Mouse (Mus musculus) cortical plate, adult 2 months (tissue): Measurements from ENCODE around the gene Map3k5. TPM values are rescaled to one million over a fixed set of nuclear protein-coding genes. Genes with fewer than 3 reads are reported as not detected.

Experiments used
- H3K27ac ChIP-seq: fragments of 200-500 bp; 2 replicates; pipeline ENCODE4 v1.5.1; 2012; ENCODE audit warnings: low read length, control low read depth, inconsistent platforms; ENCODE audit not compliant: insufficient read depth
- H3K4me1 ChIP-seq: fragments of 200-500 bp; 2 replicates; pipeline ENCODE4 v1.6.1; 2011; ENCODE audit warnings: low read length; ENCODE audit not compliant: control insufficient read depth, insufficient read depth
- H3K4me3 ChIP-seq: fragments of 200-500 bp; 2 replicates; pipeline ENCODE4 v1.5.1; 2011; ENCODE audit warnings: mild to moderate bottlenecking, low read length, control low read depth; ENCODE audit not compliant: insufficient read depth
- CTCF ChIP-seq: fragments of 200-500 bp; IDR thresholded peaks from 2 replicates; pipeline ENCODE4 v1.5.1; 2011; ENCODE audit warnings: mild to moderate bottlenecking, control low read depth, low read length; ENCODE audit not compliant: insufficient read depth; ENCODE audit errors: extremely low read depth
- POLR2A ChIP-seq: fragments of 200-500 bp; IDR thresholded peaks from 2 replicates; pipeline ENCODE4 v1.6.1; 2011; ENCODE audit warnings: mild to moderate bottlenecking, low read length, control low read depth; ENCODE audit not compliant: insufficient read depth; ENCODE audit errors: extremely low read depth
- polyA plus RNA-seq: library from polyadenylated mRNA; depleted of rRNA; stranded (reverse); fragments of >200 nt; gene quantifications from 2 replicates; pipeline ENCODE4 v1.2.3, GENCODE M21; 2012

Map3k5 gene
- polyA plus RNA-seq, 1 experiment = 17.2 TPM

DNA sequence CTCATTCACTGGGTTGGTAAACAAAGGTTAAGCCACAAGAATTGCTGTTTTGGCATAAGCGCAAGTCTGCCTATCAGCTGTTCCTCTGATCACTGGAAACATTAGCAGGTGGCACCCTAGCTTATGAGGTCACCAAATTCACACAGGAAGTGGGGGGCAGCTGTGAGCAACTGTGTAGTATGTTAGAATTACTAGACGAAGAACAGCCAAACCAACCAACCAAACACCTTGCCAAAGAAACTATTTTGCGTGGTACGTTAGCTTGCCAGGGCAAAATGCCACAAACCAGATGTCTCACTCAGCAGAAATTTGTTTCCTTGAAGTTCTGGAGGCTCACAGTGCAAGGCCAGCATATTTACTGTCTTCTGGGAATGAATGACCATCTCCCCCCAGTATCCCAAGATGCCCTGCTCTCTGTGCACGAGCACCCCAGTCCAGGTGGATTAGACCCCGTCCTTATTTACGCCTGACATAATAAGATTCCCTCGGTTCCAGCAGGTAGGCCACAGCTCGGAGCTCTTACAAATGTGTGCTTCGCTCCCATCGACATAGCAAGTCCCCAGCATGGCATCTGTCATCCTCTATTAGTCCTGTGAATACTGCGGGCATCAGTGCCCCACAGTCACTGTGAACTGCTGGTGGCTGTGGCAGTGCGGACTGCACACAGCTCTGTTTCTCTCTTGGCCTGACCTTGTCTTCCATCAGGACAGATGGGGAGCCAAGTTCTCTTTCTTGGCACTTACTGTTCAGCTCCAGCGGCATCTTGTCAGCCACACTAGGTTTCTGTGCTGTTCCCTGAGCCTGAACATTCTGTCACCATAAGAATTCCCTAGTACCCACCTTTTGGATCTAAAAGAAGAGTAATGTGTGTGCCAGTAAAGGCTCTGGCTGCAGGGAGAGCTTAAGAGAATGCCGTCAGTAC lies 185.5 kb downstream of the Map3k5 start:
- Histone ChIP-seq H3K27ac (no peak overlapping the region), H3K4me1 (0 out of 2 replicates have a peak, but pooled peaks cover 3% of the 10 kb centered on the region), H3K4me3 (no peak overlapping the region)
- TF ChIP-seq CTCF (no peak), POLR2A (no peak)

- H3K4me3 ChIP-seq = no peak overlapping the region
- TF ChIP-seq CTCF (no peak), POLR2A (no peak)
- 0 out of 2 replicates have a peak, but pooled peaks cover 2% of the 10 kb centered on the region for H3K4me1 ChIP-seq
- H3K27ac ChIP-seq = no peak overlapping the region
Observed at GRCm38 (mm10) chr10:20121981-20122380, 187.7 kb downstream of the Map3k5 start.

DNA sequence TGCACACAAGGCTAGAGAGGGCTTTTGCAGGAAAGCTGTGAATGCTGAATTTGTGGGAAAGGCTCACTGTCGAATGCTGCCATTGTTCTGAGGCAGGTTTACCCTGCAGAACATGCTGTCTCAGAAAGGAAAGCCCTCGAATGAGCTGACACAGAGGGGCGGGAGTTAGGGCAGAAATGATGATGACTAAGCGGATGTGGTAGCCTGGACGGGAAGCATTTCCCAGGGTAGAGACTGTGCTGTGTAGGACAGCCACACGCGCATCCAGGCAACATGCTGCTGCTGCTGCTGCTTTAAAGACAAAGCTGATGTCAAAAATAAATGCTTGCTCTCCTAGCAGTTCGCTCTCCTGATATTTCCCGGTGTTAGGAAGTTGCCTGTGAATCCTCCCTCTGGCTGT lies 189.1 kb downstream of the Map3k5 start:
- Histone ChIP-seq H3K4me1 (0 out of 2 replicates have a peak, but pooled peaks cover 2% of the 10 kb centered on the region), H3K27ac (no peak overlapping the region), H3K4me3 (no peak overlapping the region)
- TF ChIP-seq POLR2A = no peak
- TF ChIP-seq CTCF = no peak

- no peak overlapping the region for H3K4me3 ChIP-seq
- 0 out of 2 replicates have a peak, but pooled peaks cover 2% of the 10 kb centered on the region for H3K4me1 ChIP-seq
- no peak for TF ChIP-seq POLR2A
- no peak for TF ChIP-seq CTCF
- H3K27ac ChIP-seq = no peak overlapping the region
Observed at GRCm38 (mm10) chr10:20124576-20124975, 190.3 kb downstream of the Map3k5 start.

DNA sequence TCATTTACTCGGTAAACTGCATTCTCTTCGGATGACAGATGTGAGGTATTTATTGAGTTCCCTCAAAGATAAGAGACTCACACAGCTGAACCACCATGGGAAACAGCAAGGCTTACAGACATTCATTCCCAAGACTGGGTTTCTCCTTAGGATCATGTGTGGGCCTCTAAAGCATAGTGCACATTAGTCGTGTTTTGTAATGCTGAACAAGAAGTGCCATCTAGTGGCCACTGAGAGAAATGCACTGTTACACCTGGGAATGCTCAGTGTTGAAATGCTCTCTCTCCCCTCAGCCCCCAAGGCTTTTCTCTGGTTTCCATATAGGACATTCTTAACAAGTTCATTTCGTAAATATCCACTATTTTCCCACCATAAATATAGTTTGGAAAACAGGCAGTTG lies 191.0 kb downstream of the Map3k5 start:
- no peak overlapping the region for H3K4me3 ChIP-seq
- H3K27ac ChIP-seq = no peak overlapping the region
- H3K4me1 ChIP-seq = 0 out of 2 replicates have a peak, but pooled peaks cover 2% of the 10 kb centered on the region
- no peak for TF ChIP-seq POLR2A
- peak; percentile 83 for TF ChIP-seq CTCF

- no peak overlapping the region for H3K4me3 ChIP-seq
- H3K4me1 ChIP-seq = no peaks in the 10 kb centered on the region
- TF ChIP-seq POLR2A (no peak), CTCF (no peak)
- H3K27ac ChIP-seq = no peak overlapping the region
Observed at GRCm38 (mm10) chr10:20132933-20133652, 198.8 kb downstream of the Map3k5 start.

GRCm38 (mm10) chr10:20135350-20136058 lies 201.2 kb downstream of the Map3k5 start:
- Histone ChIP-seq H3K4me1 (no peaks in the 10 kb centered on the region), H3K4me3 (no peak overlapping the region), H3K27ac (no peak overlapping the region)
- TF ChIP-seq POLR2A (no peak), CTCF (no peak)

DNA sequence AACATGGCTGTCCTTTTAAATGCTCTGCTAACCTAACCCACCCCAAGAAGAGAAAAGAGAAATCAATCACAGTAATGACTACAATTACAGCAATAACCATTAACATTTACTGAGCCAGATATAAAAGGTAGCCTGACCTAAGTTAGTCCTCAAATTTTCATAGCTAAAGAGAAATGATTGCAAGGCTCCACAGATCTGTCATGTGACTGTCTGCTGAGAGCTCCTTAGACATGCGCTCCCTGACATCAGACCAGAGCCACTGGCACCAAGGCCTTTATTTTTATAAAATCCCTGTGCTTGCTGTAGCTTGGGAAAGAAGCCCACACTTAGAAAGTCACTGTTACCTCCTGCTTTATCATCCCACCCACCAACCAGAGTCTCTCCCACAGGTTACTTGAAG lies 202.2 kb downstream of the Map3k5 start:
- Histone ChIP-seq H3K27ac (no peak overlapping the region), H3K4me1 (no peaks in the 10 kb centered on the region), H3K4me3 (no peak overlapping the region)
- TF ChIP-seq CTCF (no peak), POLR2A (no peak)

- TF ChIP-seq POLR2A = no peak
- TF ChIP-seq CTCF = no peak
- H3K4me1 ChIP-seq = no peaks in the 10 kb centered on the region
- H3K27ac ChIP-seq = no peak overlapping the region
- H3K4me3 ChIP-seq = no peak overlapping the region
Observed at GRCm38 (mm10) chr10:20141376-20141775, 207.1 kb downstream of the Map3k5 start.
